Mouse (Mus musculus) right cerebral cortex, adult 2 months (tissue): ENCODE data around the gene Ube2l6.

ENCODE experiments used
- DNase-seq, 2 experiments: peaks; one replicate each; pipeline ENCODE4 v3.0.0; 2021 to 2022; ENCODE audit warnings: low spot score in 2 of 2

Ube2l6 gene

GRCm38 (mm10) chr2:84798493-84798921 is at the start of gene Ube2l6:
Gene Ube2l6, plus strand, starts transcription at chr2:84798828.
- DNase-seq = peak; percentile 71 to 72

GRCm38 (mm10) chr2:84750115-84750514 is 48.5 kb upstream of the Ube2l6 start:
- no peak for DNase-seq

- DNase-seq = no peak
These were observed 42.4 kb upstream of the Ube2l6 start for GRCm38 (mm10) chr2:84756245-84756644.

GRCm38 (mm10) chr2:84757026-84757682 is 41.5 kb upstream of the Ube2l6 start:
- DNase-seq = no peak

- DNase-seq = peak in 1 of 2 experiments; percentile 37
These were observed 40.0 kb upstream of the Ube2l6 start for GRCm38 (mm10) chr2:84758542-84759127.

- no peak for DNase-seq
These were observed 37.9 kb upstream of the Ube2l6 start for GRCm38 (mm10) chr2:84760777-84761176.

- DNase-seq = no peak
These were observed 37.3 kb upstream of the Ube2l6 start for GRCm38 (mm10) chr2:84761309-84761708.

- DNase-seq = no peak
These were observed 36.8 kb upstream of the Ube2l6 start for GRCm38 (mm10) chr2:84761840-84762239.

- no peak for DNase-seq
These were observed 36.3 kb upstream of the Ube2l6 start for GRCm38 (mm10) chr2:84762295-84762694.

GRCm38 (mm10) chr2:84762818-84763217 is 35.8 kb upstream of the Ube2l6 start:
- no peak for DNase-seq

GRCm38 (mm10) chr2:84770501-84770900 is 28.1 kb upstream of the Ube2l6 start:
- DNase-seq = no peak

- DNase-seq = no peak
These were observed 26.2 kb upstream of the Ube2l6 start for GRCm38 (mm10) chr2:84772454-84772853.

- no peak for DNase-seq
These were observed 25.4 kb upstream of the Ube2l6 start for GRCm38 (mm10) chr2:84773195-84773594.

GRCm38 (mm10) chr2:84774751-84775150 is 23.9 kb upstream of the Ube2l6 start:
- no peak for DNase-seq

- no peak for DNase-seq
These were observed 23.4 kb upstream of the Ube2l6 start, which contains the start of gene Serping1 for GRCm38 (mm10) chr2:84775241-84775640. Gene Serping1, minus strand, starts transcription at chr2:84775444.

- no peak for DNase-seq
These were observed 23.0 kb upstream of the Ube2l6 start for GRCm38 (mm10) chr2:84775665-84776064.

GRCm38 (mm10) chr2:84777706-84778105 is 20.9 kb upstream of the Ube2l6 start:
- DNase-seq = no peak

- DNase-seq = no peak
These were observed 19.4 kb upstream of the Ube2l6 start for GRCm38 (mm10) chr2:84779210-84779609.

GRCm38 (mm10) chr2:84783315-84783714 is 15.3 kb upstream of the Ube2l6 start:
- no peak for DNase-seq

- DNase-seq = no peak
These were observed 14.6 kb upstream of the Ube2l6 start for GRCm38 (mm10) chr2:84783840-84784566.

GRCm38 (mm10) chr2:84788316-84788715 is 10.3 kb upstream of the Ube2l6 start:
- no peak for DNase-seq

GRCm38 (mm10) chr2:84790418-84790817 is 8.2 kb upstream of the Ube2l6 start:
- DNase-seq = no peak

GRCm38 (mm10) chr2:84792516-84792915 is 6.1 kb upstream of the Ube2l6 start:
- DNase-seq = no peak
